Mouse (Mus musculus): ENCODE measurements around the gene Gm19402.

Gm19402 gene

DNA sequence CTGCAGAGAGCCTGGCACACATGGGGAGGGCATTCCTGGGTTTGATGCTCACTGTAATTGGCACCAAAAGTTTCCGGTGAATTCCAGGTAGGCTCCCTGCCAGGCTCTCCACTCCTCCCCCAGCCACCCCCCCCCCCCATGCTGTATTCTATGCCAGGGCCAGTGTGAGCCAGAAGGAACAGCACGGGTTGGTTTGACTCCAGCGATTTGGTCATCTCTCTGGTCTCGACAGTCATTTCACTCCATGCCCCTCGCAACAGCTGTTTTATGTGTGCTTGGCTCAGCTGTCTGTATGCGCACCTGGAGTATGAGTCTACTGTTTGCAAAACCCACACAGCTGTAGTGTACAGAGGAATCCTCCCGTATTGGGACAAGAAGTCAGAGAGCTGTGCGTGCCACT lies 24.2 kb downstream of the Gm19402 start:
- no peak for DNase-seq (ENCODE audit: low read depth, low spot score)

DNA sequence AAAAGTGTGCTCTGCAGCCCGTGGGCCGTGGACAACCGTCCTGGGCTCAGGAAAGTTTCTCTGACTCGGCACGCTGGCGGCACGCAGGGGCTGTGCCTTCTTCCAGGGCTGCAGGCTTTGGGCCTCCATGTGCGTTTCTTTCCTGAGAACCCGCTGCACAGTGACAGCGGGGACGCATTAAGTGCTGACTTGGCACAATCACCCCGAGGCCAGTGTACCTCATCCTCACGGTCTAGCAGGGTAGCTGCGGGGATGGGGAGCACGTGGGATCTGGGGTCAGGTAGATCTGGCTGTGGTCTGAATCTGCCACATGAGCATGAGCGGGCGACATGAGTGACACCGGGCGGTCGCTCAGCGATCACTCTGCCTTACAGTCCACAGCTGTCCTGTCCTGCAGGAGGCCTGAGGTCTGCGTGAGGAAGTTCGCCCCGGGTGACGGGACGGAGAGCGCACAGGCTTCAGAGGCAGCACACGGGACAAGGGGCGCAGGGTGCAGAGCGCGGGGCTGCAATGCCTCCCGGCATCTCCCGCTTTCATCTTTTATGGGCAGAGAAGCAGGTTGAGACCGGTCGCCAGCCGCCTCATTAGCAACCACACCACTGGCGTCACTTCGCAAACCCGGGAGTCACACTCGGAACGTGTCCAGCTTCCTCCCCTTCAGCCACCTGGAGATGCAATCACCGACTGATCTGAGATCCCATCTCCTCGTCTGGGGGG lies 26.4 kb downstream of the Gm19402 start:
- no peak for DNase-seq (ENCODE audit: low read depth, low spot score)

DNA sequence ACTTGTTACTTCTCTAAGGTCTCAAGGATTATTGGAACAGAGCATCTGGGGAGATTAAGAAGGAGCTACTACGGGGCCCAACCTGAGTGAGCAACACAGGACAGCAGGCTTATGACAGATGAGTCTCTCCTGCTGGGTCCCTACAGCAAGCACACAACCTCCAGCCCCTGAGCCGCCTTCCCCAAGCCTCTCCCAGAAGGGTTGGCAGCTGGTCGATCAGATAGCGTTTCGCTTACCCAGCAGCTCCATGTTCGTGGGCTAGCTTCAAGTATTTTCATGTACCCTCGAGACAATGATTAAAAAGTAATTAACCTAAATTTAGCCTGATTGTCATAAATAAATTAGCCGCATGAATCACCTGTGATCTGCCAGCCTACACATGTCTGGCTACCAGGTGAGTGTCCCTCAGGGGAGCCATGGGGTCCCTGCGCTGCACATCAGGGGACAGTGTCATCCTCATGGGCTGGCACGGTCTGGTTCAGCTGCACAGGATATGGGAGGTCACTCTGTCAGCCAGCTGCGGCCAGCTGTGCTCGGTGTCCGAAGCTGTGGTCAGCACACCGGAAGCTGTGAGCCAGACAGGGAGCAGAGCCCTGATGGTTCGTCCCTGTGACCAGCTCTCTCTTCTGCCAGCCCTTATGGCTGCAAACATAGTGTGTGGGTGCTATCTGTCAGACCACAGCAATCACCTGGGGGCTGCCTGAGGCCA lies 32.1 kb downstream of the Gm19402 start:
- DNase-seq (ENCODE audit: low read depth, low spot score) = no peak

DNA sequence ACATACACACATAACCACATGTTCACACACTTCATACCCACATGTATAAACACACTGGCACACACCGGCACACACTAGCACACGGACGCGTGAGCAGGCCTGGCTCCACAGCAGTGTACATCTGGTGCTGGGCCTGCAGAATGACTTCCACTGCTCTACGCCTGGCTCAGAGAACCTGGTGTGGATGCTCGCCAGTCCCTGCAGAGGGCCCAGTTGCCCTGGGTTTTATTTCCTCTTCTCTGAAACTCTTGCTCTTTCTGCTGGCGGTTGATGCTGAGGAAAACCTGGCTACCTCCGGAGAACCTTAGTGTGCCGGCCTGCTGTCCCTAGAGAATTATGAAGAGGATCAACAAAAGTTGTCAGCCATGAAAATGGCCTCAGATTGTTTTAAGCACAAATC lies 38.5 kb downstream of the Gm19402 start:
- DNase-seq (ENCODE audit: low read depth, low spot score) = no peak

DNA sequence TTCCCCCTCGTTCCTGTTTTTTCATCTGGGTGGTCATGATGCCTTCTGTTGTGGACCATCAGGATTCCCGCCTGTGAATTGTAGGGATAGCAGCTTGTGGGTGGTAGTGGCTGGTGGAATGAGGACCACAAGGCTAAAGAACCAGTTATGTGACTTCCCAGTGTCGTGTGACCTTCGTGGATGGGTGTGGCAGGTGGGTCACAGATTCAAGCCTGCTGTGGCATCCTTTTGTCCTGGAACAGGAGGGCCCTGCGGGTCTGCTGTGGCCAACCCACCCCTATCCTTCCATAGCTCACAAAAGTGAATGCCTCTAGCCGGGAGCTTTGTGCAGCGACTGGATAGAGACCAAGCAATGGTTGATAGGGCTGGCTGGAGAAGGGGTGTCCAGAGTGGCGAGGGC lies 42.7 kb downstream of the Gm19402 start:
- DNase-seq (ENCODE audit: low read depth, low spot score) = no peak

DNA sequence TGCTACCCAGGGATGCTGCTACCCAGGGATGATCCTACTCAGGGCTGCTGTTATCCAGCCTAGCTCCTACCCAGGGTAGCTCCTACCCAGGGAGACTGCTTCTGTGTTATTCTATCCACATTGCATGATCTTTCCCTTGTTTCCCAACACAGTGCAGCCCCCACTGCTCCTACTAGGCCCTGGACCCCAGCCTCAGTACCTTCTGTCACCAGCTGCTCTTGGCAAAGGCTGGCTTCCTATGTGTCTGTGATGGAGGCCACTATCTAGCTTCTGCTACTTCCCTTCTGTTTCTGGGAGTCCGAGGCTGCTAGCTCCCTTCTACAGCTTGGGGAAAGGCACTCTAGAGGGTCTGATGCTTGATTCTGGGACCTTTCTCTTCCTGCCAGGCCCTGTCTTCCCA lies 43.1 kb downstream of the Gm19402 start:
- no peak for DNase-seq (ENCODE audit: low read depth, low spot score)

DNA sequence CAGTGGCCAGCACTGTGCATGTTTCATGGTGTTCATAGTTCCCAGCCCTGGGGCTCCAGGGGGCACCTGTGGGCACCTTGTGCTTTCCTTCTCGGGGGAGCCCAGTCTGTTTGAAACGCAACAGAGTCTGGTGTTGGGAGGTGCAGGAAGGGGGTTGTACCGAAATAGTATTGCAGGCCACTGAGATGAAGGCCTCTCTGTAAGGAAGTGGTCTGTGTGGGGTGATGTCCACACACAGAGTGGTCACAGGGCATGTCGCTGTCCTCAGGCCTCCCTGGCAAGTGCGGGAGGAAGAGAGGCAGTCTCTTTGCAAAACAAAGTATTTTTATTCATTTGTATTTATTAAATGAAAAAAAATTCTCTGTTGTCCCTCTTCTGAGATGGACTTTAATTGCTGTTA lies 45.0 kb downstream of the Gm19402 start:
- no peak for DNase-seq (ENCODE audit: low read depth, low spot score)

DNA sequence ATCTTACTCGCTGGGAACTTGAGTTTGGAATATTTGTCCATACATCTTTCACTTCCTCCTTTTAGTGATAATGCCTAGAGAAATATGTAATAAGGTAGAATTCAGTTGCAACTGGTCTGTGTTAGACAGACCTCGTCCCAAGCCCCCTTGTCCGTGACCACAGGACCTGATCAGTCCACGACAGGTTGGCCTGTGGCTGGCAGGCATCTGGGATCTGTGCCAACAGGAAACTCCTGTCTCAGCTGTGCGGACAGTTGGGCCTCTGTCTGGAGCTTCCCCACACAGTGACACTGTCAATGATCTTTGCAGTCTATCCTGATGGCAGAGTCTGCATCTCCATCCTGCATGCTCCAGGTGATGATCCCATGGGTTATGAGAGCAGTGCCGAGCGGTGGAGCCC lies 47.4 kb downstream of the Gm19402 start:
- DNase-seq (ENCODE audit: low read depth, low spot score) = no peak

All from CD4-positive helper T cell, adult 2 months (primary cell).